Mouse (Mus musculus): ENCODE data around the gene Rtp2.
"Not testable (repeated sequence)": the region's sequence is repeated elsewhere in the genome, so short reads cannot be mapped to it uniquely, and the experiment has no call there.

Gene Rtp2

DNA sequence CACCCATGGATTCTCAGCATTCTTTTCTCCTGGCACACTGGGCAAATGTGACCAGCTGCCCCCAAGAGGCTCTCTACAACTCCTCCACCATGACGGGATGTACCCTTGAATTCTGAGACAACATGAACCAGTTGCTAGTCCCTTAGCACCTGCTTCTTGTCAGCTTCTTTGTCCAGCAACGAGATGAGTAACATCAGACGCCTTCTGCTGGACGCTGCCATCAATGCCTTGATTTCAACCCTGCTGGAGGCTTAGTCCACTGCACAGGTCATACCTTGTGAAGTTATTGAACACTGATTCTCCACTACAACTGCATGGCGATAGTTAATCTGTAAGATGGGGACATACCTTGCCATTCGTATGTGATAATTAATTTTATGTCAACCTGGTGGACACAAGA is 15.5 kb upstream of the Rtp2 start:
- DNase-seq (ENCODE audit: low spot score), result no peak

DNA sequence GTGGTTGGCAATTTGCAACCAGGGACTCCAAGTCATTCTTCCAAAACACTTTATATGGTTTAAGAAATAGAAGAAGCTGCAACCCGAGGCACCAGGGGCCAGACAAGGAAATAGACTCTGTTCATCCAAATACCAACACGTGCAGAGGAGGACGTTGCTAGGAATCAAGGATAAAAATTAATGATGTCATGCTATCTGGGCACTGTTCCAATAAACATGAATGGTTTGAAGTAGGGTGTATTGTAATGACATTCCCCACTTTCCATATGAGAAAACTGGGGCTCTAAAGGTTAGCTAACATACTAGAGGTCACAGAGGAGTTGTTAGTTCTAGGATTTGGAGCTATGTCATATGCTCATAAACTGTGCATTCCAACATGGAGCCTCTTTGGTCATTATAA is 12.6 kb upstream of the Rtp2 start:
- no peak for DNase-seq (ENCODE audit: low spot score)

DNA sequence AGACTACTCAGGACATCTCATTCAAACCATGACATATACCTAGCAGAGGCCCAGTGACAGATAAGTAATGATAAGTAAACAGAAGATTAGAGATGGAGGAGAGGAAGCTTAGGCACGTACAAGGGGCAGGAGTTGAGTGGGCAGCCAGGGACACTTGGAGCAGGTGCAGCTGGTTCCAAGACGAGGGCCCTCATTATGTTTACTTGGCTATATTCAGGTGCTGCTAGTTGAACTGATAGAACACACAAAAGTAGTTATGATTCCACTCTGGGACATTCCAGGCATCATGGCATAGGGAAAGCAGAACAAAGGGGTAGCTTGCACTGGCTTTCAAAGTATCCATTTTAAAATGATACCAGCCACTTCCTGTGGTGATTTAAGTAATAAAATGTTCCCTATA is 2.2 kb upstream of the Rtp2 start:
- no peak for DNase-seq (ENCODE audit: low spot score)

DNA sequence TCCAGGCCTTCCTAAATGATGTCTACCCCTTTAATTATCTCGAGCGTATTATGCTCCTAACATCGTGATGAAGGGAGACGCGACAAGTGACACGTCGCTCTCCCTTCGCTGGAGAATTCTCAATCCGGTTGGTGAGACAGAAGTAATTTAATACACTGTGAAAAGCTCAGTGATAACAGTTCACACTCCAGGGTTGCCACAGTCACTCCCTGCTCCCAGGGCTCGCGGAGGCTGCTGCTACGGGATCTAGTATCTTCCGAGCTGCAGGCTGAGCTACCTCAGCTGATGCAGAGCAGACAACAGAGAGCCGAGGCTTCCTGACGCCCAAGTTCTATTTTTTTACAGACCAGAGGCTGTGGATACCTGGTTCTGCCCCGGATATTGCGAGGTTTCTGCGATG is 919 bp downstream of the Rtp2 start:
- DNase-seq (ENCODE audit: low spot score), result no peak

DNA sequence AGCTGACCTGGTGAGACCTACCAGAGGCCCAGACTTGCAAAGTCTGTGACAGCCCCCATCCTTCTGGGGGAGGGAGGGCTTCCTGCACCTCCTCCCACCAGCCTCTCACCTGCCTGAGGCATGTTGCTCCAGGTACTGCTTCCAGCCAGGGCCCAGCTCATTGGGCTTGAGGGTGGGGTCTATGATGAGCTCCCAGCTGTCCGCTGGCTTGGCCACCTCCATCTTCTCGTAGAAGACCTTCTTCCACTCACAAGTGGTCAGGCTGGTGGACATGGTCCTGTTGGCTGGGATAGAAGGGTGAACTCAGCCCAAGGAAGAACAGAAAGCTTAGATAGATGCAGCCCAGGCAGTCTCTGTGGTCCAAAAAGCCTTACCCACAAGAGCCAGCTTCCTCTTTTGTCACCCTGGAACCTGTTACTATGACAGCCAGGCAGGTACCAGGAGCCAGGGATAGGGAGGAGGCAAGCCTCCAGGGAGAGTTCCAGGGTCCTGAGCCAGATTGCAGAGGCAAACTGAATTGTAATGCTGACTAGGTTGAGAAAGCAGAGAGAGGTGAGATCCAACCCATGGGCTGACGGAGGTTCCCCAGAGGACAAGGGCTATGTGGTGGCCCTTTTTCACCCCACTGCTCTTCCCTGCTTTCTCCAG is 1.6 kb downstream of the Rtp2 start:
- no peak for DNase-seq (ENCODE audit: low spot score)

DNA sequence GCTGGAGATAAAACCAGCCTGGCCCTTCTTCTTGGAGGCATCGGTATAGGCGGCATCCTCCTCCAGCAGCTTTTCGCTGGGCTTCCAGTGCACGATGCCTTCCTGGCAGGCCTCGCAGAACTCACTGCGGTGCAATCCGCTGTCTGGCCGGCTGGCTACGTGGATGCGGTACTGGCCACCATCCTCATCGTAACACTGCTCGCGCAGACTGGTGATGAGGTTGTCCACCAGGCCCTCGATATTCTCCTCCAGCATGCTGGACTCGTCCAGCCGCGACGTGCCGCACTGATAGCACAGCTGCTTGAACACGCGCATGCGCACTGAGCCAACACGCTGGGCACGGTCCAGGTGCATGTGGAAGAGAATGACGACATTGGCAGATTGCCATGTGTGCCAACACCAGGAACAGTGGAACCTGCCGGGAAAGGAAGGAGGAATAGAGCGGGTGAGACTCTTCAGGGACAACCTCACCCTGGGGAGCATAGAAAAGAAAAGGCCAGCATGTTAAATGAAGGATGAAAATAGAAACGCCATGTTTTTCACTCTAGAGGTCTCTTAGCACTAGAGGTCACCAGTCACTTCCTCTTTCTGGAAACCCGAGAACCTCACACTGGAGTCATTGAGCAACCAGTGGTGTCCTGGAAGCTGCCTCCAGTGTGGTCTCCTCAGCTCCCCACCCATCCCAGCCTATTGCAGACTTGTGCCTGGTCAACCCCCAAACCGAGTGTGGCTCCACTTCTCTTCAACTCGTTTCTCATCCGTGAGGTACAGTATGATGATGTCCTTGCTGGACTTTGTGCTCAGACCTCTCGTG is 4.7 kb downstream of the Rtp2 start:
- DNase-seq (ENCODE audit: low spot score), result no peak

DNA sequence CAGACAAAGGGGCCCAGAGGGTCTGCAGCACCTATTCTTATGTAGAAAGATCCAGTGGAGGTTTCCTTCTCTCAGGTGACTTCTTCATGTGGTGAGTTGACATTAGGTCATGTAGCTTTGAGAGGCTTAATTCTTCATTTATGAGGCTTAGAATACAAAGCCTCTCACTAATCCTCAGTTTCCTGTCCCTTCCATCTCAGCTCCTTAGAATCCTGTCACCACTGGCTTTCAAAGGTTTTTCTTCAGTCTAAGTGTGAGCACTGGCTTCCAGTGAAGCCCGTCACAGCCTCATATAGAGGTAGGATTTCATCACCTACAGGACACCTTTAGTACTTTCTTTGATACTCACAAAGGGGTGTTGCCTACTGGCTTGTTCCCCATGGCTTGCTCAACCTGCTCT is 9.3 kb downstream of the Rtp2 start:
- no peak for DNase-seq (ENCODE audit: low spot score)

DNA sequence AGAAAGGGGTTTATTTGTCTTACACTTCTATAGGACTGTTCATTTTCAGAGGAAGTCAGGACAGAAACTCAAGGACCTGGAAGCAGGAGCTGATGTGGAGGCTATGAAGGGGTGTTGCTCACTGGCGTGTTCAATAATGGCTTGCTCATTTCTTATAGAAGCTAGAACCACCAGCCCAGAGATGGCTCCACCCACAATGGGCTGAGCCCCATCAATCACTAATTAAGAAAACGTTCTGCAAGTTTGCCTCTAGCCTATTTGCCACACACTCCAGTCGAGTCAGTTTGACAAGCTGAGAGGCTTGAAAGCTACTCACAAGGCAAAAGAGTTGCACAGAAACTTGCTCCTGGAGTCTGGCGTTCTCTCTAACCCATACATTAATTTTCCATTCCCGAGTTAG is 10.5 kb downstream of the Rtp2 start:
- no peak for DNase-seq (ENCODE audit: low spot score)

DNA sequence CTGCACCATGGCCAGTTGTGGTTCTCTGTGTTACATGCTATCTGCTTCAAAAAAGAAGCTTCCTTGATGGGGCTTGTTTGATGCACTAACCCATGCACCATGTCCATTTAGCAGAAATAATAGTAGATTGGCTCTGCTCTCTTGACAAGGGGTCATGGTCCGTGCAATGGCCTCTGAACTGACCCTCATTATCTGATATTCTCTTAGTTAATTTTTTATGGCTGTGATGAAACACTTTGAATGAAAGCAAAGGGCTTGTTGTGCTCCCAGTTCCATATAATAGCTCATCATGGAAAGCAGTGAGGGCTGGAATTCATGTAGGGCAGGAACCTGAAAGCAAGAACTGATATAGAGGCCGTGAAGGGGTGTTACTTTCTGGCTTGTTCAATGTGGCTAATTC is 12.8 kb downstream of the Rtp2 start:
- DNase-seq (ENCODE audit: low spot score), result no peak

DNA sequence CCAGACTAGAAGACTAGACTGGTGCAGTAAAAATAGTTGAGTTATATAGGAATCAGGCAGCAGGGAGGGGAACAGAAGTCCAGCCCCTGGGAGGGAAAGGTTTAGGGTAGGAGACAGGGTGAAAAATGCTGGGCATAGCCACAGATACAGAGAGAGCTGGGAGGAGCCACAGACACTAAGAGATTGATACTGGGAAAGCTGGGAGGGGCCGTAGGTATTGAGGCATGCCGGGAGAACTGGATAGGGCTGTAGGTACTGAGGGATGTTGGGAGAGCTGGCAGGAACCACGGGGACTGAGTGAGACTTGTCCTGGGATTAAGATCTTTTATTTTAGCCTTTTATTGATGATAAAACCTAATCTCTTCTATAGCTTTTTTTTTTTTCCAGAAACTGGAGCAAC is 18.8 kb downstream of the Rtp2 start:
- DNase-seq (ENCODE audit: low spot score), result no peak

DNA sequence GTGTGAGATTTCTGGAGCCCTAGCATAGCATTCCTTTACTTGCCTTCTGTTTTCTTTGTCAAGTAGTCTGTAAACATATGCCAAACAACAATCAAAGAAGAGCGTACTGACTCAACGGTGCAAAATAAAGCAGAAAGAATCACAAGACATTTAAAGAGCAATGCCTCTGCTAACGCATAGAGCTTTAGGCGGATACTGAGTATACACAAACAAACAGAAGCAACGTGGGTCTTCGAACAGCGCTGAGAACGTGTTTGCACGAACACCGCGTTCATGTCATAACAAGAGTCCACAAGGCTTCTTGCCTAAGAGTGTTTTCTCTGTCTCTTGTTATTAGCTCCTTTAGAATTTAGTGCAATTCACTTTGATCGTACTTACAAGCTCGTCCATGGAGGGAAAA is 19.5 kb downstream of the Rtp2 start:
- DNase-seq (ENCODE audit: low spot score), result no peak

DNA sequence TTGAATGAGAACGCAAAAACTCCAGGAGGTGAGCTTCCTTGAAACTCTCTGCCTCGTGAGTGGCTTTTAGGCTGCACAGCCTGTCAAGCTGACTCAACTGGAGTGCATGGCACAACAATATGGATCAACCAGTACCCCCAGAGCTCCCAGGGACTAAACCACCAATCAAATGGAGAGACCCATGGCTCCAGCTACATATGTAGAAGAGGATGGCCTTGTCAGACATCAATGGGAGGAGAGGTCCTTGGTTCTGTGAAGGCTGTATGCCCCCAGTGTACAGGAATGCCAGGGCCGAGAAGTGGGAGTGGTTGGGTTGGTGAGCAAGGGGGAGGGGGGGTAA is 23.2 kb downstream of the Rtp2 start:
- not testable (repeated sequence) for DNase-seq (ENCODE audit: low spot score)

DNA sequence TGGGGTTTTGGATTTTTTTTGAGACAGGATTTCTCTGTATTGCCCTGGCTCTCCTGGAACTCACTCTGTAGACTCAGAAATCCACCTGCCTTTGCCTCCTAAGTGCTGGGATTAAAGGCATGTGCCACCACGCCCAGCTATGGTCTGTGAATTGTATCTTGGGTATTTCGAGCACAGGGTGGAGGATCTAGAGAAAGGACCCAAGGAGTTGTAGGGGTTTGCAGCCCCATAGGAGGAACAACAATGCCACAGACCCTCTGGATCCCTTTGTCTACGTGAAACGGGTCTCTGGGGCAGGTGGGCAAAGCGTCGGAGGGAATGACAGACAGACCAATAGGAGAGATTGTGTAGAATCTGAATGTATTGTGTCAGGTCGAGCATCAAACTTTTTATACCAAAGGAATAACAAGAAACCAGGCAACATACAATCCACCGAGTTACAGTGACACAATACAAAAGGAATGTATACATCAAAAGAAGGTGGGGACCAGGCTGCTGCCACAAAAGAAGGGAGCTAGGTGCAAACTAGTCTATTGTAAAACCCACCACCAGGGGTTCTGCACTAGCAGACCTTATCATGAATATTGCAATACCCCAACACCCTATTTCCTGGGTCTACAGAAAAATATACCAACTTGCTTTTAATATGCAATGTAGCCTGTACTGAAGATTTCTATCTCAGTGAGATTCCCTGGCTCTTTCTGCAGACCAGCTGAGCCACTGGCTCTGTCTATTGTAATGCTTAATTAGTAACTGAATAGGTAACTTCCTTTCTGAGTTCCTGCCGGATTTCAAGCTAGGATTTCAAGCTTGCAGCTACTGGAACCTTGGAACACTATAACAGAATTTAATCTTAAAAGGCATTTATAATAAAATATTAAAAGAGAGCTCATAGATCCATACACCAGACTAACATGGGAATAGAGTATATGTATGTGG is 23.8 kb downstream of the Rtp2 start:
- DNase-seq (ENCODE audit: low spot score), result not testable (repeated sequence)

DNA sequence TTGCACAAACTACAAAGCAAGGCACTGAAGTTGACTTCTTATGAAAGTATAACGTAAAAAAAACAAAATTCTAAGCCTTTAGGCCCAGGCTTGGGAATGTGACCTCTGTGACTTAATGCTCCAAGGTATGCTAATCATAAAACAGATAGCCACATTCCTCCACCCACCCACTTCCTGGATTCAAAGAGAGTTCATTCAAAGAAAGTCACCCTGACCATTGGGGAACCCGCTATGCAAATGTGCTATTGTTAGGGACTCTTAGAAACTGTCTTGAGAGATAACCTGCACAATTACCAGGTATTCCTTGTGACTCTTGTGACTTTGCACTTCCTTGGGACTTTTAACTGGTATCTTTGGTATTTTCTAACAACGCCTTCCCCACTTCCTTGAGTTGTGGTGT is 25.6 kb downstream of the Rtp2 start:
- DNase-seq (ENCODE audit: low spot score), result not testable (repeated sequence)

DNA sequence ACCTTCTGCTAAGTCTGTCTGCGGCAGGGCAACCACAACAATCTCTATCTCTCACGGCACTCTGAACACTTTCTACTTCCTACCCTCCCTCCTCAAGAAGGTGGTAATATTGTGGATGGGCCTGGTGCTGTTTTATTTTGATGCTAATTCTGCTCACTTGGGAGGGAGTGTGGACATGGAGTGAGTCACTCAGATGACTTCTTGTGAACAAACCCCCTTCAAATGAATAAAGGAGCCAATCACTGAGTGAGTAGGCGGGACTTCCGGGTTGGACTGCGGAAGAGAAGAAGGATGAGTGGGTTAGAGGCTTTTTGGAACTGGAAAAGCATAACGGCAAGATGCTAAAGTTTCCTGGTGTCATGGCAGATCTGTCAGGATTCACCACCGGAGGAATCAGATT is 30.8 kb downstream of the Rtp2 start:
- no peak for DNase-seq (ENCODE audit: low spot score)

DNA sequence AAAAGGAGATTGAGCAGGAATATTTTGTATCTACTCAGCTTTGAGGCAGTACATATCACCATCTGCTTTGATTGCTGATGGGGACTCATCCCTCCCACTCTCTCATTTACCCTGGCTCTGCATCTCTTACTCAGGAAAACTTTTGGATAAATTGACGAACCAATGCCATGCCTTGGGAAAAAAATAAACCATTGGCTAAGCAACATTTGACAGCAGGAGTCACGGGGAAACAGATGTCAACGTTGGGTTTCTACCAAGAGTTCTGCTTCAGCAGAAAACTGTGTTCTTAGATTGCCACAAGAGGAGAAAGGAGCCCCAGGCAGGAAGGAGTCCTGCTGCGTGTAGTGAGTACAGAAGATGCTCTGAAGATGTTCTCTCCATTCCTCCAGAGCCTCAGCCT is 32.1 kb downstream of the Rtp2 start:
- no peak for DNase-seq (ENCODE audit: low spot score)

DNA sequence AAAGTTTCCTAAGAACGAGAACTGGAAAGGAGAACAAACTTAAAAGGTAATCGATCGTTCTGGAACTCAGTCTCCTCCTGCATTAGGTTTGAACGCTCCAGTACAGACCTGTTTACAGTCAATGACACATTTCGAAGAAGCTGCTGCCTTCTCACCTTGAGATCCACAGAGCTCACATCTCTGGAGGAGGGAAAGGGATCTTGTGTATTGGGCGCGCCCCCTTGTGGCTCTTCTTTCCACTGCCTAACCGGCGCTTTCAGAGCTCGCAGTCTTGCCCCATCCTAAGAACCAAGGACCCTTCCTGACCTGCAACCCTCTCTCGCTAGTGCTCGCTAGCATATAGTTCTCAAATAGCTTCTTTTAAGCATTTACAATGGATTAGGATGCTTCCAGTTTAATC is 33.4 kb downstream of the Rtp2 start:
- DNase-seq (ENCODE audit: low spot score), result peak; percentile 44

DNA sequence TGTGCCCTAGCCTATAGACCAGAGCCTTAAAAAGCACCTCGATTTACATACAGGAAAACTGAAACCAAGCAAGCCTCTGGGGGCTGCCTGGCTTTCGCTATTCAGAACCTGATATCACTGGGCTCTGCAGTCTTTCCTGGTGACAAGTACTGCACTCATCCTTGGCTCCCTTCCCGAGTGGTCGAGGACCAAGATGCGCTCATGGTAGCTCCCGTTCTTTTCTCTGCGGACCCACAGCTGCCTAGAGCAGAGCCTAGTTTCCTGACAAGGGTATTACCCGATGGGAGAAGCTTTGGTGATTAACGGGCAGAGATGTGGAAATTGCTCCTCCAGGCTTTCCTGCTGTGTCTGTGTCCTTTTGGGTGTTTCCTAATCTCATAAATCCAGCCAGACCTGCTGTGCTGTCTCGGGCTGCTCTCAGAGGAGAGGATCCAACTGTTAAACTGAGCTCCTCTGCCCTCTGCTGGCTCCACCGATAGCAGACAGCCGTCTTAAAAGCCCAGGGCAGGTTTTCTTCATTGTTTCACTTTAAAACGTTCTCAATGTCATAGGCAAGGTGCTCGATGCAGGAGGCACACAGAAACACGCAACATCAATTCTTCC is 34.1 kb downstream of the Rtp2 start:
- peak; percentile 55 for DNase-seq (ENCODE audit: low spot score)

DNA sequence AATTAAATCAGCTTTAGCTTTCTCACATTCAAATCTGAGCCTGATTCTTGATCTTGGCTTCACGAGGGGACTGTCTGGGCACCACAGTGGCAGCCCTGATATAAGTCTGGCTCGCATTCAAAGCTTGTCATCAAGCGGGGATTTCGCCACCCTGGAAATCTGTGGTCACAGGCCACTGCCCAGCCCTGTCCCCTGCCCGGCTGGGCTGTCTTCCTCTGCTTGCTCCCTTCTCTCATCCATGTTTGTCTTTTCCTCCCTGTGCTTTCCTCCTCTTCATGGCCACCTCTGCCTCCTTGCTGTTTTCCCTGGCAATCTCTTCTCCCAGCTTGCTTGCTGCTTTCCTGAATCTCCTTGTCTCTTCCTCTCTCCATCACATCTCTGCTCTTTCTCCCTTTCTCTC is 34.7 kb downstream of the Rtp2 start:
- no peak for DNase-seq (ENCODE audit: low spot score)

DNA sequence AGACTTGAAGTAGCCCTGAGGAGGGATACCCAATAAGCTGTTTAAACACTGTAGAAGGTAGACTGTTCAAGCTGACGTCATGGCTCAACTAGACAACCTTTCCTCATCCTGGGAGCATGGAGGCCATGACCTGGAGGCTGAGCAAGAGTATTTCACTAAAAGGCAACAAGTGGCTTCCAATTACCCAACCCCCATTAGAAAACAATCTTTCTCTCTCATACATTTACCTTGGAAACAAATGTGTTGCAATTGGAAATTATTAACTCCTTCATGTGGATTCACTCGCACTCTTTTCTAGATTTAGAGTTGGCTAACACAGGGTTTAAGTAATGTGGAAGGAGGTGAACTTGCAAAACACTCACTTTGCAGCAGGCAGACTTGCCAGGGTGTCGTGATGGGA is 37.1 kb downstream of the Rtp2 start:
- DNase-seq (ENCODE audit: low spot score), result no peak

DNA sequence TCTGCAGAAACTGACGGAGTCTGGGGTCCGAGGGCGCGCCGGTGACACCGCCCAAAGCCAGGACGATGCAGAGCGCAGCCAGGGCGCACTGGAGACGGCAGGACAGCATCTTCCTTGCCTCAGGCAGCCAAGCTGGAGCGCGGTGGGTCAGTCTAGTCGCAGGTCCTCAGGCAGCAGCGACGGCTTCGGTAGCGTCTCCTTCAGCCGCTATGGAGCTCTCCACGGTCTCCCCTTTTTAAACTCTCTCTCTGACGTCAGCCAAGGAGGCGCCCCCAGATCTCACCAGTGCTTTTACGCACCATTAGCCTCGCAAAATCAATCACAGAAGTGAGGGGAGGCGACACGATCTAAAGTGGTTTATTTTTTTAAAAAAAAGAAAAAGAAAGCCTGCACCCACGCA is 41.6 kb downstream of the Rtp2 start, which contains the start of gene Sst:
TSS of gene Sst (minus strand) at position 323 of the 400 bp plus-strand sequence.
- no peak for DNase-seq (ENCODE audit: low spot score)

DNA sequence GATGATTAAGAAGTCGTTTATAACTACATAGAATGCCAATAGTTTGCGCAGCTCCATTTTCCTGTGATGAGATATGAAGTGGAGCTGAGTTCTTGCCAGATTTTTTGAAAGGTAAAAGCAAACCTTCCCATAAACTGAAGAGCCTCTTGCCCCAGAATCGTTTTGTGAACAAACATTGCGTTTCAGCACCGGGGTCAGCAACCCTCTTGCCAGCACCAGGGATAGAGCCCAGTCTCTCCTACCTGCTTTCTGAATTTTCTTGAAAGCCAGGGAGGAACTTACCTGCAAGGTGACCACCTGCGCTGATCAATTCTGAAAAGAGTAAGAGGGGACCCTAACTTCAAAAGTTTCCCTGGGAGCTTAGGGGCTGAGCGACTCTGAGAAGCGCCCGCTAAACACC is 42.0 kb downstream of the Rtp2 start:
- peak; percentile 23 for DNase-seq (ENCODE audit: low spot score)
